Mouse (Mus musculus) myocyte (in vitro differentiated cells): Measurements from ENCODE around the gene Irgc1.

ENCODE experiments used
- MYOD1 ChIP-seq, 3 experiments: IDR thresholded peaks; one replicate each; pipeline ENCODE4 v1.6.1; 2011; ENCODE audit warnings: control low read depth in 2 of 3, low read depth in 2 of 3, mild to moderate bottlenecking in 2 of 3, moderate library complexity in 1 of 3; ENCODE audit not compliant: insufficient read length in 2 of 3, control insufficient read depth in 1 of 3
- POLR2A ChIP-seq: IDR thresholded peaks from one replicate; pipeline ENCODE4 v1.6.1; 2011; ENCODE audit warnings: low read depth, mild to moderate bottlenecking, control low read depth, moderate library complexity; ENCODE audit not compliant: insufficient read length
- POLR2AphosphoS2 ChIP-seq: IDR thresholded peaks from one replicate; pipeline ENCODE4 v1.6.1; 2011; ENCODE audit warnings: low read depth, control low read depth; ENCODE audit not compliant: insufficient read length
- USF1 ChIP-seq: IDR thresholded peaks from one replicate; pipeline ENCODE4 v1.6.1; 2011; ENCODE audit warnings: low read depth, mild to moderate bottlenecking, control low read depth, moderate library complexity

DNA sequence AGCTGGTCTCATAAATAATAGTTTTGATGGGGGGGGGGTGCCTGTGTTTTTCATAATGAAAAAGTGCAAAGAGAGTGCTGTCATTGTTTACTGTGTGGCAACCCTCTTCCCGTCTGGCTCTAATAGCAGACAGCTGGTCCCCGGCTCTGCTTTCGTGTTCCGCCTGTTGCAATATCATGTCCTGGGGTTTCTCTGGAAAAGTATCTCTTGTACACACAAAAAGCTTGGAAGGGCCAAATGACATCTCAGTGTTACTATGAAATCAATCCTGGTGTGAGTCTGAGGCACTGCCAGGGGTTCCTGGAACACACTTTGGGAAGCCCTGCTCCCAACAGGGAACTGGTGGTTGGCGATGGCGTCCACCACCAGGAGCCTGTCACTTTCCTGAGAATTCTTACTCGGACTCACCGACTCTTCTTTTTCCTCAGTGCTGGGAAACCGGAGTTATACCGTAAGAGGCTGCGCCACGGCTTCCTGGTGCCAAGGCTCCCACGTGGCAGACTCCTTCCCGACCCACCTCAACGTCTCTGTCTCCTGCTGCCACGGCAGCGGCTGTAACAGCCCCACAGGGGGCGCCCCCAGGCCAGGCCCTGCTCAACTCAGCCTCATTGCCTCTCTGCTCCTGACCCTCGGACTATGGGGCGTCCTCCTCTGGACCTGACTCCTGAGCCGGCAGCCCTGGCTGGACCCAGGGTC lies 22.9 kb upstream of the Irgc1 start:
- TF ChIP-seq MYOD1 (IDR thresholded peaks at IDR 0.05; ENCODE audit: control insufficient read depth in 1 of 3, insufficient read length in 2 of 3, low read depth in 2 of 3) (no peak), POLR2A (no peak), USF1 (no peak), POLR2AphosphoS2 (no peak)
